Mouse (Mus musculus): ENCODE measurements at regions not wholly inside any gene's neighbourhood (a gene's known extent, or its start where the extent isn't known, plus 50 kb on each side); places are given as distances from the start of the nearest gene placed in this dataset.

DNA sequence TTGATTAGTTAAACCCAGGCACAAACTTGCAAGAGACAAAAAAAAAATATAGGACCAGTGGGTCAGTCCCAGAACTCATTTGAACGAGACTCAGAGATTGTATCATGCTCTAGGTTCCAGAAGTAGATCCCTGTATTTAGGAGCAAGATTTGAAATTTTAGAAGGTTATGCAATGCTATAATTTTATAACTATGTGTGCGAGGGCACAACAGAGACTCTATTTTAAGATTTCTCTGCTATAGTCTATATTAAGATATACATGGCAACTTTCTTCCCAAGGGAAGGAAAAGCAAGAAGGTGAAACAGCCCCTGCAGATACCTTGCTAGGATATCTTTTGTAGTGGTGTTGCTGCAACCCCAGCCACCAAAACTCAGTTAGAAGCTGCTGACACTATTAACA, 55.7 kb downstream of the Otor start:
- DNase-seq (ENCODE audit: low spot score), result no peak

GRCm38 (mm10) chr2:143149189-143149588, 70.9 kb downstream of the Otor start:
- DNase-seq (ENCODE audit: low spot score), result no peak

- no peak for DNase-seq (ENCODE audit: low spot score)
Measured at GRCm38 (mm10) chr2:143164081-143164984, 86.1 kb downstream of the Otor start.

DNA sequence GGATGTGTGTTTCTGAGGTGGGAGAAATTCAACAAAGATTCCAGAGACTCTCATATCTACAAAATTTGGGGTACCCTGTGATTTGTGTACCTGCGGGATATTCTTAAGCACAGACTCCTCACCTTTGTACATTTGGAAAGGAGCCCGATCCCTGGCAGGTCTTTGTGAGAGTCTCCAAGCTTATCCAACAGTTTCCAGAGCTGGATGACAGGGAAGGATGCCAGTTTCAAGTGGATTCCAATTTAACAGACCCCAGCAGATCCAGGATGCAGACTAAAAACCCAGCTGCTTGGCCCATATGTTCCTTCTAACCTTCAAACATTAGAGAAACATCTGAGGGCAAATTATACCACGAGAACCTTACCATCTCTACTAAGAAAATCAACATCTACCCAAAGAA, 88.5 kb downstream of the Otor start:
- DNase-seq (ENCODE audit: low spot score), result no peak

- DNase-seq (ENCODE audit: low spot score), result no peak
Measured at GRCm38 (mm10) chr2:143170648-143171047, 92.4 kb downstream of the Otor start.

- DNase-seq (ENCODE audit: low spot score), result no peak
Measured at GRCm38 (mm10) chr2:143184614-143185013, 106.3 kb downstream of the Otor start.

DNA sequence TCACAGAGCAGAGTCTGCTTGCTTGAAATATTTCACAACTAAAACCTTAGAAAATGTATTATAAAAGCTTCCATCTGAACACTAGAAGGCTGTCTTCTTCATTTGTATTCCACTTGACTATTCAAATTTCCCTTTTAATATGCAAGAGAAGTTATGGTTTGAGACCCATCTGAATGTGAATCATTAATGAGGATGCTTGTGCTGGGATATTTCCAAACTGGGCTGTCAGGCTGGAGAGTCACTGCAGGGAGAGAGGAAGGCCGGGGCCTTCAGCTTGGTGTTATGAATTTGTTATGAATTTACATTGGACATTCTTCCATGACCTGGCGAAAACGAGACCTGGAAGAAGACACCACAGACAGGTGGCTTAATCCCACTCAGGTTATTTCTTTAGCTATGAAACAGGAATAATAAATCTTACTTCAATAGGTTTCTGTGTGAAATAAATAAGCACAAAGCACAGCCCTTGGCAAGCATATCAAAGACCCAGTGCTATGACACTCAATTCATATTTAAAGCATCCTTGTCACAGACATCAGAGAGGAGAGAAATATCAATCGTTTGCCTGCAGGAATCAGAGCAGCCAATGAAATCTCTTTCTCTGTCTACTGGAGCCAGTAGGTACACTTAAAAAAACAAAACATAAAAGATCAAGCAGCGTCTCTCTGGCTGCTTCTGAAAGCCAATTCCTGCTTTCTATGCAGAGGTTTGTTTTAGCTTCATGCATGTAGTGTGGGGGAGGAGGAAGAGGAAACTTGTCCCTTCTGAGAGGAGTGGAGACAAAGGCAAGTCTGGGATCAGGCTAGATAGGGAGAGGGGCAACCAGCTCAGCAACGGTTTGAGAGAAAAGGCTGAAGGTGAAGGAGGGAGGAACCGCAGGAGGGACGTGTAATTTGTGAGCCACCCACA, 114.2 kb downstream of the Otor start:
- DNase-seq (ENCODE audit: low spot score), result no peak

GRCm38 (mm10) chr2:143193165-143193551, 114.9 kb downstream of the Otor start:
- DNase-seq (ENCODE audit: low spot score), result no peak

DNA sequence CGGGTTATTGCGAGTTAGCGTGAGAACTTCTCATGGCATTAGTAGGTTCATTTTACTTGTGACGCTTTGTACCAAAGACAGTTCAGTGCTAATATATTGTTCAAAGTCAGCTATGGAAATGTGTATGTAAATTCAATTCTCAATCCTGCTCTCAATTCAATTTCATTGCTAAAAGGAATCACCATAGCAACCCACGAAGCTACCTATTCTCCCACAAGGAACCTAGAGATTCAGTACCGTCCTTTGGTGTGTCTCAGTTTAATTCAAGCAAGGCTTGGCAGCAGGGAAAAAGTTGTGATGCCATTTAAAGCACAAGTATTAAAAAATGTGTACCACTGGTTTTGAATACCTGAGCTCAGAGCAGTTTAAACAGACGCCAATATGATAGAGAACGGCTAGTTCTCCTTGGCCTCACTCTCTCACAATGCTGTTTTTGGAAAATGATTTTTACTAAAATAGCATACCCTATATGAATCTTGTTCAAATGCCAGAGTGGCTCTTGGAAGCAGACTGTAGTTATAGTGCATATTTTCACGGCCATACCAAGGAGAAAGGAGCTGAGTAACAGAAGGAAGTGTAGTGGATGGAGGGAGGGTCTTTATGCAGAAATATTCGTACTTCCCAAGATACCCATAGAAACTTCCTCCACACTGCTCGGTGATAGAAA, 121.4 kb downstream of the Otor start:
- DNase-seq (ENCODE audit: low spot score), result no peak

DNA sequence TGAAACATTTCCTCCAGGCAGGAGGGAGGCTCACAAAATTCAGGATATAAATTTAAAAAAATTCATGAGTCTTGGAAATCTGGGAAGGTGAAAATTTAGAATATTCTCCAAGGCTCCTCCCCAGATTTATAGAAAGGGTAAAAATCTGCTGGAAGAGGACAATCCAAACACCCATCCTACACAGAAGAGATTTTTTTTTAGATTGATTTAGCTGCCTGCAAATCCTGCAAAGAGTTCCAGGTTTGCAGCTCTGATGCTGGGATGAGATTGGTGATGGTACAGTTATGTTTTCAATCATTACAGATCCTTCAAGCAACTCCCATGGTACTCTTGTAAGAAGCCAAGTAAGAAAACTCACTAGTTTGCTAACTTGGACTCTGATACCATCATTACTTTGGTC, 127.8 kb downstream of the Otor start:
- DNase-seq (ENCODE audit: low spot score), result no peak

DNA sequence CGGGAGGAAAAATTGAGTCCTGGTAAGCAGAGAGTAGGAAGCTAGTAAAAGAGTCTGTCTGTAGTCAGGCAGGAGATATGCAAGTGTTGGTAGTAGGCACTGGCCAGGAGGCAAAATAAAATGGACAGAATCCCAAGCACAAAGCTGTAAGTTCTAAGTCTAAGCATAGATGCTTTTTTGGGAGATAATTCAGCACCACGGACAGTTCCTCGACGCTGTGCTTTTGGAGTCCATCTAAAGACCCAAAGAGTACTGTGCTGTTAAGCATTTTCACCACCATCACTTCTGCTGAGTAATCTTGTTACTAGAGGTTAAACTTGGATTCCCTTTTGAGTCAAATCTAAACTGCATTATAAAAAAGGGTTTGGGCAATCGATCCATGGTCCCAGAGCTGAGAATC, 128.9 kb downstream of the Otor start:
- DNase-seq (ENCODE audit: low spot score), result peak; percentile 22

- no peak for DNase-seq (ENCODE audit: low spot score)
Measured at GRCm38 (mm10) chr2:143217251-143217650, 139.0 kb downstream of the Otor start.

- DNase-seq (ENCODE audit: low spot score), result no peak
Measured at GRCm38 (mm10) chr2:143217760-143218358, 139.6 kb downstream of the Otor start.

DNA sequence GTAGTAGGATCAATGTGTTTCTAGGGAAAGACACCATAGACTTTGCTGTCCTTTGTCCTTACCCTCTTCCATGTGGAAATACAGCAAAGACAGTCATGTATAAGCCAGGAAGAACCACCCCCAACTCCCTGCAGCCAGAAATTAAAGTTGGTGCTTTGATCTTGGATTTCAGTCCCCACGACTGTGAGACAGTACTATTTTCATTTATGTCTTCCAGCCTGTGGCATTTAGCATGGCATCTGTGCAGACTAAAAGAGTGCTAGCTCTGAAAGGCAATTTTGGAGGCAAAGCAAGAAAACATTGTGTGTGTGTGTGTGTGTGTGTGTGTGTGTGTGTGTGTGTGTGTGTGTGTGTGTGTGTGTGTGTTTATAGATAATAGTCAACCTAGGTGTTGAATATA, 144.1 kb downstream of the Otor start:
- no peak for DNase-seq (ENCODE audit: low spot score)

DNA sequence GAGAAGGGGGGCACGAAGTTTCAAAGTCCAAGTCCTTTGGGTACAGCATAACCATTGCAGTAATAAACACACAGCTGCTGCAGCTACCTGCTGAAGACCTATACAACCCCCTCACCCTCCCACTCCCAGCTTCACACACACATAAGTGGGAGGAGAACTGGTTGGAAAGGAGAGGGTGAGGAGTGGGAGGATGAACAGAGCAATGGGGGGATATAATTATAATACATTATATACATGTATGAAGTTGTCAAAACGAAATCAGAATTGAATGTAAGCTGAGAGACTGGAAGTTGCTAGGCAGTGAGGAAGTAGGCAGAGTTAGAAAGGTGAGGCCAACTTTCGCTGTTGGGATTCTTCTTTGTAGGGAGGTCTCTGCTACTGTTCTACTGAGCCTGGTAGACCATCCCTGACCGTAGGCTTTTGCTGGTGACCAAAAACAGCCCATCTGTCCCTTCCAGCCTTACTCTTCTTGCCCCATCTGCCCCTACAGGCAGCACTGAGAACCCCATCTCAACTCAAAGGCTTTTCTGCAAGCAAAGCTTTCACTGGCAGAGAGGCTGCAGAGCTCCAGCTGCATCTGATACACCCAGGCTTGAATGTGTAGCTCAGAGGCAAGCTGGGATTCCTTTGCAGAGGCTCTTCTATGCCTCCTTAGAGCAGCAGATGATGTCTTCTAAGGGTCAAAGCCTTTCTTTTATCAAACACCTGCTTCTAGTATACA, 146.3 kb downstream of the Otor start:
- no peak for DNase-seq (ENCODE audit: low spot score)

- no peak for DNase-seq (ENCODE audit: low spot score)
Measured at GRCm38 (mm10) chr2:143233795-143234194, 155.5 kb downstream of the Otor start.

DNA sequence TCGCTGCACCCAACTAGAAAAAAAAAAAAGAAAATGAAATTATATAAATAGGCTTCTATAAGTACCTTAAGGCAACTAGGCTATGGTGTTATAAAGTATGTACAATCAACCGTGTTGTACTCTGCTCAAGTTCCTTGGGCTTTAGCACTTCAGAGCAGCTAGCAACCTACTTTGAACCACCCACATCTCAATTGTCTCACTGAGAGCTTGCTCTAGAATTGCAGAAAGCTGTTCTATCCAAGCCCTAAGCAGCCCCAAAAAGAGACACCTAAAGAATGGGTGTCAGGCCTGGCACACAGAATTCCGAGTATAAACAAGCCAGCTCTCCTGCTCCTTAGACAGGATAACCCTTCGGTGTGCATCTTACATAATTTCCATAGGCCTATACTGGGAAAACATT, 162.0 kb downstream of the Otor start:
- DNase-seq (ENCODE audit: low spot score), result no peak

GRCm38 (mm10) chr2:143243741-143244140, 165.5 kb downstream of the Otor start:
- no peak for DNase-seq (ENCODE audit: low spot score)

DNA sequence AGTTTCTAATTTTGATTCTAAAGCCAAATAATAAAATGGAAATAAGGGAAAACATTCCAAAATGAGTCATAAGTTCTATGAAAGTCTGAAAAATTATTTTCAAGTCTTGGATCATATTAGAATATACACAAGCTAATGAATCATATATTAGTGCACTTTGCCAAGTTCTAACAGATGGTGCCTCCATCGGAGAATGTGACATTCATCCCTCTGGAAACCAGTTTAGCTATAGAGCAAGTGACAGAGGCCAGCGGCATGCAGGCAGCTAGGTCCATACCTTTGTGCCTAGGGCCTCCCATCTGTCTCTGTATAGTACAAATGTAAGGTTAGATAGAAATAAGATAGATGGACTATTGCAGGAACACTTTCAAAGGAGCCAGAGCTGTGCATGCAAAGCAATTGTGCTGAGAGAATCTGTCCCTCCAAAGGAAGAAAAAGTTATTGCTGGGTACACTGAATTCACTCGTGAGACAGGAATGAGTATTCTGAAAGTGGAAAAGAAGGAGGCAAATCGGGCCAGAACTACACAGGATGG, 167.9 kb downstream of the Otor start:
- no peak for DNase-seq (ENCODE audit: low spot score)

DNA sequence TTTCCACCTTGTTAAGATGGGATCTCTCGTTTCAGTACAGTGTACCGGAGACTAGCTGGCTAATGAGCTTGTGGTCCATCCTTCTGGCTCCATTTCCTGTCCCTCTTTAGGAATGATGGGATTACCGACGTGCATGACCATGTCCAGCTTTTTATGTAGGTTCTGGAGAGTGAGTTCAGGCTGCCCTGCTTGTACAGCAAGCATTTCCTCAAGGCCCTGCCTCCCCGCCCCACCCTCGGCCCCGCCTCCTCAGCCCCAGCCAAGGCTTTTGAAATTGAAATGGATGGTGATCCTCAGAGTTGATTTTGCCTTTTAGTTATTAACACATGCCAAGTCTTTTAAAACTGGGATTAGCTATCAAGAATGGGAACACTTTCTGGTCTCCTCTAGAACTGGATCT, 190.8 kb downstream of the Otor start:
- DNase-seq (ENCODE audit: low spot score), result no peak

DNA sequence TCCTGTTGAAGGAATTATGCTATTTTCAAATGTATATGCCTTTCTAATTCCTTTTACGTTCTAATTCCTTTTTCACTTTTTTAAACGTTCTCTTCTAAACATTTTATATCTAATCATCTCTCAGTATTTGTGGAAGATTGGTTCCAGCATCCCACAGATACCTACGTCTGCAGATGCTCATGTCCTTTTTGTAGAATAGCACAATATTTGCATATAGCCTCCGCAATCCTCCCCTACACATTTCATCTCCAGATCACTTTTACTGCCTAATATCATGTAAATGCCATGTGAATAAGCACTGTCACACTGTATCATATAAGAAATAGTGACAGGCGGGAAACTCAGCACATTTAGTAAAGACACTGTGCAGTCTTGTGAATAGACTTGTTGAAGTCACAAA, 192.6 kb downstream of the Otor start:
- no peak for DNase-seq (ENCODE audit: low spot score)

All from ovary, postnatal 14 days (tissue).